Mouse (Mus musculus) brain, embryonic 14.5 days (tissue): Measurements from ENCODE around the gene Aff3.

Experiments
- CTCF ChIP-seq: fragments of 200-500 bp; IDR thresholded peaks from 2 replicates; pipeline ENCODE4 v1.5.1; 2012; ENCODE audit warnings: inconsistent platforms, mild to moderate bottlenecking, moderate library complexity, borderline replicate concordance; ENCODE audit not compliant: insufficient read depth, insufficient read length; ENCODE audit errors: extremely low read depth
- POLR2A ChIP-seq: fragments of 200-500 bp; IDR thresholded peaks from 2 replicates; pipeline ENCODE4 v1.6.1; 2012; ENCODE audit warnings: mild to moderate bottlenecking, inconsistent platforms, borderline replicate concordance; ENCODE audit not compliant: poor library complexity, insufficient read depth, insufficient read length, severe bottlenecking; ENCODE audit errors: extremely low read depth

DNA sequence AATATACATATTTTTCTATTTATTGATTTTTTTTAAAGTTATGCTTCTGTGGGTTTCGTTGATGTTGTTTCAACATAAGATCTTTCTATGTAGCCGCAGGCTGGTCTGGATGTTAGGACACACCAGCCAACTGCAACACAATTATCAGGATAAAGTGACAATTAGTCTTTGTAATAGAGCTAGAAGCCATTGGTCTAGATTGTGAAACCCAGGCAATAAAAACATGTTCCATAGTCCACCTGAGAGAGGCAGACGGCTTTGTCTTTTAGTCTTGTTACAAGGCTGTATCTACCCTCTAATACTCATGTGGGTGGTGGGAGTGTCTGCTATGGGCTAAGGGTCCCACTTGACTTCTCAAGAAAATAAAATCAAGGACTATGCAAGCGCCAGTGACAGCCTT is 518.7 kb downstream of the Aff3 start:
- no peak for TF ChIP-seq CTCF
- no peak for TF ChIP-seq POLR2A
